Mouse (Mus musculus): Measurements from ENCODE around the gene Prdm12. TPM values are rescaled to one million over a fixed set of nuclear protein-coding genes. Genes with fewer than 3 reads are reported as not detected.

The Prdm12 gene
- polyA plus RNA-seq (2015; fragmentation: Nextera tagmentation; extraction: Ambion mirVana): not detected in 2 replicates

- Histone ChIP-seq H3K27ac (ENCODE audit: low read length) (no peak within 1 kb of the TSS), H3K27me3 (replicated peaks; ENCODE audit: control insufficient read depth, insufficient read depth, low read length) (peaks cover 100% of the 10 kb centered on the region), H3K4me2 (ENCODE audit: low read depth, low read length) (no peak within 1 kb of the TSS), H3K4me3 (ENCODE audit: low read length) (no peak within 1 kb of the TSS), H3K36me3 (ENCODE audit: control insufficient read depth, insufficient read depth, low read length) (no peaks in the 10 kb centered on the region), H3K9me3 (ENCODE audit: control insufficient read depth, low read length) (no peaks in the 10 kb centered on the region), H3K9ac (ENCODE audit: low read depth, low read length) (no peak within 1 kb of the TSS), H3K4me1 (ENCODE audit: control insufficient read depth, insufficient read depth, low read length) (peaks cover 24% of the 10 kb centered on the region)
- WGBS: 2% methylated on average over 41 of the region's 41 CpGs
- no peak for ATAC-seq
These were observed at the start of gene Prdm12 for GRCm38 (mm10) chr2:31639901-31640608. Prdm12 (plus strand) TSS chr2:31640037.

- no peak overlapping the region for H3K4me2 ChIP-seq (ENCODE audit: low read depth, low read length)
- H3K27ac ChIP-seq (ENCODE audit: low read length): no peak overlapping the region
- no peaks in the 10 kb centered on the region for H3K36me3 ChIP-seq (ENCODE audit: control insufficient read depth, insufficient read depth, low read length)
- ATAC-seq: no peak
- H3K9ac ChIP-seq (ENCODE audit: low read depth, low read length): no peak overlapping the region
- H3K4me3 ChIP-seq (ENCODE audit: low read length): no peak overlapping the region
- no peaks in the 10 kb centered on the region for H3K9me3 ChIP-seq (ENCODE audit: control insufficient read depth, low read length)
- no peaks in the 10 kb centered on the region for H3K4me1 ChIP-seq (ENCODE audit: control insufficient read depth, insufficient read depth, low read length)
- 78% methylated on average over 9 of the region's 9 CpGs for WGBS
- no peaks in the 10 kb centered on the region for H3K27me3 ChIP-seq (replicated peaks; ENCODE audit: control insufficient read depth, insufficient read depth, low read length)
These were observed 47.9 kb upstream of the Prdm12 start for GRCm38 (mm10) chr2:31591799-31592484.

- 82% methylated on average over 1 of the region's 1 CpGs for WGBS
- H3K4me3 ChIP-seq (ENCODE audit: low read length): no peak overlapping the region
- H3K9me3 ChIP-seq (ENCODE audit: control insufficient read depth, low read length): no peaks in the 10 kb centered on the region
- no peak overlapping the region for H3K27ac ChIP-seq (ENCODE audit: low read length)
- no peak overlapping the region for H3K4me2 ChIP-seq (ENCODE audit: low read depth, low read length)
- ATAC-seq: no peak
- no peak overlapping the region for H3K9ac ChIP-seq (ENCODE audit: low read depth, low read length)
- no peaks in the 10 kb centered on the region for H3K4me1 ChIP-seq (ENCODE audit: control insufficient read depth, insufficient read depth, low read length)
- no peaks in the 10 kb centered on the region for H3K27me3 ChIP-seq (replicated peaks; ENCODE audit: control insufficient read depth, insufficient read depth, low read length)
- H3K36me3 ChIP-seq (ENCODE audit: control insufficient read depth, insufficient read depth, low read length): peaks cover 23% of the 10 kb centered on the region
These were observed 32.3 kb upstream of the Prdm12 start for GRCm38 (mm10) chr2:31607555-31607954.

GRCm38 (mm10) chr2:31609859-31610261 is 30.0 kb upstream of the Prdm12 start:
- H3K27ac ChIP-seq (ENCODE audit: low read length): no peak overlapping the region
- no peaks in the 10 kb centered on the region for H3K9me3 ChIP-seq (ENCODE audit: control insufficient read depth, low read length)
- H3K4me2 ChIP-seq (ENCODE audit: low read depth, low read length): no peak overlapping the region
- no peak overlapping the region for H3K9ac ChIP-seq (ENCODE audit: low read depth, low read length)
- peaks cover 35% of the 10 kb centered on the region for H3K36me3 ChIP-seq (ENCODE audit: control insufficient read depth, insufficient read depth, low read length)
- H3K27me3 ChIP-seq (replicated peaks; ENCODE audit: control insufficient read depth, insufficient read depth, low read length): no peaks in the 10 kb centered on the region
- WGBS: 16% methylated on average over 7 of the region's 7 CpGs
- H3K4me1 ChIP-seq (ENCODE audit: control insufficient read depth, insufficient read depth, low read length): no peaks in the 10 kb centered on the region
- no peak overlapping the region for H3K4me3 ChIP-seq (ENCODE audit: low read length)
- ATAC-seq: no peak

- no peak for ATAC-seq
- Histone ChIP-seq H3K36me3 (ENCODE audit: control insufficient read depth, insufficient read depth, low read length) (peaks cover 37% of the 10 kb centered on the region), H3K4me1 (ENCODE audit: control insufficient read depth, insufficient read depth, low read length) (no peaks in the 10 kb centered on the region), H3K27ac (ENCODE audit: low read length) (no peak overlapping the region), H3K27me3 (replicated peaks; ENCODE audit: control insufficient read depth, insufficient read depth, low read length) (no peaks in the 10 kb centered on the region), H3K4me2 (ENCODE audit: low read depth, low read length) (no peak overlapping the region), H3K9me3 (ENCODE audit: control insufficient read depth, low read length) (no peaks in the 10 kb centered on the region), H3K9ac (ENCODE audit: low read depth, low read length) (no peak overlapping the region), H3K4me3 (ENCODE audit: low read length) (no peak overlapping the region)
- 79% methylated on average over 4 of the region's 4 CpGs for WGBS
These were observed 28.9 kb upstream of the Prdm12 start for GRCm38 (mm10) chr2:31610922-31611321.

- 78% methylated on average over 8 of the region's 8 CpGs for WGBS
- Histone ChIP-seq H3K4me2 (ENCODE audit: low read depth, low read length) (no peak overlapping the region), H3K4me1 (ENCODE audit: control insufficient read depth, insufficient read depth, low read length) (no peaks in the 10 kb centered on the region), H3K27me3 (replicated peaks; ENCODE audit: control insufficient read depth, insufficient read depth, low read length) (no peaks in the 10 kb centered on the region), H3K27ac (ENCODE audit: low read length) (no peak overlapping the region), H3K9me3 (ENCODE audit: control insufficient read depth, low read length) (no peaks in the 10 kb centered on the region), H3K4me3 (ENCODE audit: low read length) (no peak overlapping the region), H3K9ac (ENCODE audit: low read depth, low read length) (no peak overlapping the region), H3K36me3 (ENCODE audit: control insufficient read depth, insufficient read depth, low read length) (peaks cover 37% of the 10 kb centered on the region)
- ATAC-seq: no peak
These were observed 28.4 kb upstream of the Prdm12 start for GRCm38 (mm10) chr2:31611400-31611799.

GRCm38 (mm10) chr2:31612627-31613026 is 27.2 kb upstream of the Prdm12 start:
- 78% methylated on average over 6 of the region's 6 CpGs for WGBS
- Histone ChIP-seq H3K36me3 (ENCODE audit: control insufficient read depth, insufficient read depth, low read length) (peaks cover 39% of the 10 kb centered on the region), H3K9ac (ENCODE audit: low read depth, low read length) (no peak overlapping the region), H3K4me3 (ENCODE audit: low read length) (no peak overlapping the region), H3K27me3 (replicated peaks; ENCODE audit: control insufficient read depth, insufficient read depth, low read length) (no peaks in the 10 kb centered on the region), H3K4me2 (ENCODE audit: low read depth, low read length) (no peak overlapping the region), H3K4me1 (ENCODE audit: control insufficient read depth, insufficient read depth, low read length) (no peaks in the 10 kb centered on the region), H3K27ac (ENCODE audit: low read length) (no peak overlapping the region), H3K9me3 (ENCODE audit: control insufficient read depth, low read length) (no peaks in the 10 kb centered on the region)
- no peak for ATAC-seq

GRCm38 (mm10) chr2:31613781-31614180 is 26.1 kb upstream of the Prdm12 start:
- Histone ChIP-seq H3K9ac (ENCODE audit: low read depth, low read length) (no peak overlapping the region), H3K4me3 (ENCODE audit: low read length) (no peak overlapping the region), H3K27ac (ENCODE audit: low read length) (no peak overlapping the region), H3K9me3 (ENCODE audit: control insufficient read depth, low read length) (no peaks in the 10 kb centered on the region), H3K4me1 (ENCODE audit: control insufficient read depth, insufficient read depth, low read length) (no peaks in the 10 kb centered on the region), H3K27me3 (replicated peaks; ENCODE audit: control insufficient read depth, insufficient read depth, low read length) (no peaks in the 10 kb centered on the region), H3K36me3 (ENCODE audit: control insufficient read depth, insufficient read depth, low read length) (peaks cover 40% of the 10 kb centered on the region), H3K4me2 (ENCODE audit: low read depth, low read length) (no peak overlapping the region)
- ATAC-seq: no peak
- 85% methylated on average over 7 of the region's 7 CpGs for WGBS

- Histone ChIP-seq H3K36me3 (ENCODE audit: control insufficient read depth, insufficient read depth, low read length) (0 out of 2 replicates have a peak, but pooled peaks cover 17% of the 10 kb centered on the region), H3K4me1 (ENCODE audit: control insufficient read depth, insufficient read depth, low read length) (no peaks in the 10 kb centered on the region), H3K27ac (ENCODE audit: low read length) (no peak overlapping the region), H3K4me2 (ENCODE audit: low read depth, low read length) (no peak overlapping the region), H3K4me3 (ENCODE audit: low read length) (no peak overlapping the region), H3K27me3 (replicated peaks; ENCODE audit: control insufficient read depth, insufficient read depth, low read length) (no peaks in the 10 kb centered on the region), H3K9me3 (ENCODE audit: control insufficient read depth, low read length) (no peaks in the 10 kb centered on the region), H3K9ac (ENCODE audit: low read depth, low read length) (no peak overlapping the region)
- ATAC-seq: no peak
- WGBS: 79% methylated on average over 14 of the region's 14 CpGs
These were observed 21.2 kb upstream of the Prdm12 start for GRCm38 (mm10) chr2:31618484-31619161.

Measured in intestine, embryonic 16.5 days (tissue).